Mouse (Mus musculus) 416B (cell line): Measurements from ENCODE around the gene Lipa.

Experiments used
- DNase-seq: peaks from one replicate; pipeline ENCODE4 v3.0.0; 2011; ENCODE audit warnings: low read depth

The Lipa gene

GRCm38 (mm10) chr19:34526941-34527682 is at the start of gene Lipa:
Gene Lipa (minus strand): TSS chr19:34527474.
- peak; percentile 95 for DNase-seq

GRCm38 (mm10) chr19:34573650-34574049 is 46.4 kb upstream of the Lipa start:
- DNase-seq: no peak

- no peak for DNase-seq
These were observed 43.8 kb upstream of the Lipa start for GRCm38 (mm10) chr19:34571080-34571479.

- DNase-seq: no peak
These were observed 42.7 kb upstream of the Lipa start for GRCm38 (mm10) chr19:34569896-34570476.

GRCm38 (mm10) chr19:34568988-34569895 is 42.0 kb upstream of the Lipa start:
- DNase-seq: no peak

- no peak for DNase-seq
These were observed 39.0 kb upstream of the Lipa start for GRCm38 (mm10) chr19:34566178-34566784.

- DNase-seq: no peak
These were observed 35.3 kb upstream of the Lipa start for GRCm38 (mm10) chr19:34562556-34562955.

- no peak for DNase-seq
These were observed 29.3 kb upstream of the Lipa start for GRCm38 (mm10) chr19:34556621-34557020.

GRCm38 (mm10) chr19:34554061-34554460 is 26.8 kb upstream of the Lipa start:
- DNase-seq: no peak

GRCm38 (mm10) chr19:34553522-34553921 is 26.2 kb upstream of the Lipa start:
- DNase-seq: no peak

GRCm38 (mm10) chr19:34553021-34553420 is 25.7 kb upstream of the Lipa start:
- DNase-seq: no peak

GRCm38 (mm10) chr19:34551981-34552380 is 24.7 kb upstream of the Lipa start:
- no peak for DNase-seq

- DNase-seq: peak; percentile 82
These were observed 23.4 kb upstream of the Lipa start, which contains the start of gene Ifit2 for GRCm38 (mm10) chr19:34550534-34551223. Gene Ifit2 (plus strand): TSS chr19:34550694.

GRCm38 (mm10) chr19:34550205-34550533 is 22.9 kb upstream of the Lipa start:
- DNase-seq: no peak

GRCm38 (mm10) chr19:34547976-34548375 is 20.7 kb upstream of the Lipa start:
- peak; percentile 87 for DNase-seq

- DNase-seq: no peak
These were observed 18.9 kb upstream of the Lipa start for GRCm38 (mm10) chr19:34546211-34546610.

GRCm38 (mm10) chr19:34539422-34539821 is 12.1 kb upstream of the Lipa start:
- DNase-seq: no peak

GRCm38 (mm10) chr19:34532061-34532751 is 4.9 kb upstream of the Lipa start:
- no peak for DNase-seq

GRCm38 (mm10) chr19:34526321-34526923 is 852 bp downstream of the Lipa start:
- peak; percentile 61 for DNase-seq

- DNase-seq: no peak
These were observed 2.6 kb downstream of the Lipa start for GRCm38 (mm10) chr19:34524646-34525045.
